Mouse (Mus musculus) right cerebral cortex, postnatal 4 days (tissue): ENCODE data around the gene Il6st.
"Not testable (repeated sequence)": the region's sequence is repeated elsewhere in the genome, so short reads cannot be mapped to it uniquely, and the experiment has no call there.

Source experiments
- DNase-seq: peaks from one replicate; pipeline ENCODE4 v3.0.0-alpha.2; 2022

Gene Il6st

GRCm38 (mm10) chr13:112463868-112464625 is at the start of gene Il6st:
Il6st (plus strand) TSS chr13:112464070.
- DNase-seq, result peak; percentile 93

- DNase-seq, result no peak
These were observed 48.0 kb upstream of the Il6st start for GRCm38 (mm10) chr13:112415896-112416295.

GRCm38 (mm10) chr13:112416410-112417162 is 47.3 kb upstream of the Il6st start:
- DNase-seq, result no peak

- DNase-seq, result no peak
These were observed 46.7 kb upstream of the Il6st start for GRCm38 (mm10) chr13:112417163-112417523.

- DNase-seq, result no peak
These were observed 45.9 kb upstream of the Il6st start for GRCm38 (mm10) chr13:112417861-112418423.

- DNase-seq, result no peak
These were observed 45.3 kb upstream of the Il6st start for GRCm38 (mm10) chr13:112418595-112418994.

GRCm38 (mm10) chr13:112424212-112424611 is 39.7 kb upstream of the Il6st start:
- no peak for DNase-seq

- DNase-seq, result no peak
These were observed 39.2 kb upstream of the Il6st start for GRCm38 (mm10) chr13:112424635-112425034.

GRCm38 (mm10) chr13:112425181-112425654 is 38.7 kb upstream of the Il6st start:
- DNase-seq, result no peak

- DNase-seq, result no peak
These were observed 37.4 kb upstream of the Il6st start for GRCm38 (mm10) chr13:112426265-112427135.

GRCm38 (mm10) chr13:112427136-112427470 is 36.8 kb upstream of the Il6st start:
- not testable (repeated sequence) for DNase-seq

- DNase-seq, result no peak
These were observed 36.3 kb upstream of the Il6st start for GRCm38 (mm10) chr13:112427521-112427920.

- no peak for DNase-seq
These were observed 30.6 kb upstream of the Il6st start for GRCm38 (mm10) chr13:112433271-112433670.

GRCm38 (mm10) chr13:112435241-112436075 is 28.4 kb upstream of the Il6st start:
- DNase-seq, result no peak

GRCm38 (mm10) chr13:112436288-112436687 is 27.6 kb upstream of the Il6st start:
- DNase-seq, result no peak

- DNase-seq, result no peak
These were observed 25.6 kb upstream of the Il6st start for GRCm38 (mm10) chr13:112438001-112438868.

- no peak for DNase-seq
These were observed 24.6 kb upstream of the Il6st start for GRCm38 (mm10) chr13:112439105-112439818.

GRCm38 (mm10) chr13:112439917-112440361 is 23.9 kb upstream of the Il6st start:
- peak; percentile 10 for DNase-seq

- no peak for DNase-seq
These were observed 23.2 kb upstream of the Il6st start for GRCm38 (mm10) chr13:112440668-112441067.
